Mouse (Mus musculus) heart, postnatal 10 days (tissue): Measurements from ENCODE around the gene Caly. TPM values are rescaled to one million over a fixed set of nuclear protein-coding genes. Genes with fewer than 3 reads are reported as not detected.
A peak's percentile ranks its signal among the peaks of the same experiment; 100 is the strongest.

Source experiments
- DNase-seq, 2 experiments: peaks; one replicate each; pipeline ENCODE4 v3.0.0; 2021
- intact Hi-C: fragments of 180-260 bp; cut with DNase I; formaldehyde crosslinking; loops from one replicate; pipeline ENCODE4 v1.15.1; 2025
- total RNA-seq, 2 experiments: library from RNA; stranded (reverse); gene quantifications; 2 replicates each; pipeline ENCODE4 v1.2.3; 2021

Gene Caly
- under 1 TPM in 1 of 2 experiments, not detected in 1; 0.25 TPM for total RNA-seq

- peak in 1 of 2 experiments; percentile 40 for DNase-seq
- intact Hi-C loops, result no loop called here
Observed at GRCm38 (mm10) chr7:140082242-140082678, at the start of gene Caly. Gene Caly (minus strand): TSS chr7:140082548.

- DNase-seq, result no peak
- intact Hi-C loops, result no loop called here
Observed at GRCm38 (mm10) chr7:140127911-140128310, 45.6 kb upstream of the Caly start.

- DNase-seq, result no peak
- intact Hi-C loops, result no loop called here
Observed at GRCm38 (mm10) chr7:140126934-140127333, 44.6 kb upstream of the Caly start.

GRCm38 (mm10) chr7:140126022-140126350, 43.6 kb upstream of the Caly start:
- no peak for DNase-seq

GRCm38 (mm10) chr7:140125278-140126021, 43.1 kb upstream of the Caly start:
- peak; percentile 94 for DNase-seq
- intact Hi-C loops, result no loop called here

More at GRCm38 (mm10) chr7:140126022-140126350, 43.6 kb upstream of the Caly start:
- intact Hi-C loops, result no loop called here

- DNase-seq, result no peak
- intact Hi-C loops, result no loop called here
Observed at GRCm38 (mm10) chr7:140124382-140124781, 42.0 kb upstream of the Caly start.

GRCm38 (mm10) chr7:140122765-140123164, 40.4 kb upstream of the Caly start:
- DNase-seq, result no peak

GRCm38 (mm10) chr7:140121338-140121910, 39.1 kb upstream of the Caly start:
- intact Hi-C loops, result no loop called here

More at GRCm38 (mm10) chr7:140122765-140123164, 40.4 kb upstream of the Caly start:
- intact Hi-C loops, result no loop called here

GRCm38 (mm10) chr7:140120484-140120883, 38.1 kb upstream of the Caly start:
- no peak for DNase-seq
- intact Hi-C loops, result no loop called here

More at GRCm38 (mm10) chr7:140121338-140121910, 39.1 kb upstream of the Caly start:
- no peak for DNase-seq

GRCm38 (mm10) chr7:140116329-140117054, 34.1 kb upstream of the Caly start, which contains the start of gene Echs1:
Gene Echs1 (minus strand): TSS chr7:140116476.
- peak; percentile 93 to 94 for DNase-seq
- intact Hi-C loops, result no loop called here

GRCm38 (mm10) chr7:140115583-140116328, 33.4 kb upstream of the Caly start, which contains the start of gene Paox:
Gene Paox (plus strand): TSS chr7:140115799.
- intact Hi-C loops, result no loop called here
- peak; percentile 77 for DNase-seq

- intact Hi-C loops, result no loop called here
Observed at GRCm38 (mm10) chr7:140111943-140112342, 29.6 kb upstream of the Caly start.

GRCm38 (mm10) chr7:140104009-140104408, 21.7 kb upstream of the Caly start:
- intact Hi-C loops, result no loop called here
- DNase-seq, result no peak

More at GRCm38 (mm10) chr7:140111943-140112342, 29.6 kb upstream of the Caly start:
- no peak for DNase-seq

- intact Hi-C loops, result no loop called here
- peak; percentile 92 to 93 for DNase-seq
Observed at GRCm38 (mm10) chr7:140101993-140102860, 19.9 kb upstream of the Caly start, which contains the start of gene Fuom. Gene Fuom (minus strand): TSS chr7:140102441.

GRCm38 (mm10) chr7:140101498-140101897, 19.1 kb upstream of the Caly start:
- peak in 1 of 2 experiments; percentile 24 for DNase-seq
- intact Hi-C loops, result no loop called here

GRCm38 (mm10) chr7:140098466-140098865, 16.1 kb upstream of the Caly start:
- DNase-seq, result no peak

GRCm38 (mm10) chr7:140096055-140096454, 13.7 kb upstream of the Caly start:
- intact Hi-C loops, result no loop called here
- no peak for DNase-seq

More at GRCm38 (mm10) chr7:140098466-140098865, 16.1 kb upstream of the Caly start:
- intact Hi-C loops, result no loop called here

- intact Hi-C loops, result no loop called here
- no peak for DNase-seq
Observed at GRCm38 (mm10) chr7:140095556-140095955, 13.2 kb upstream of the Caly start.

GRCm38 (mm10) chr7:140094954-140095353, 12.6 kb upstream of the Caly start:
- intact Hi-C loops, result no loop called here
- DNase-seq, result no peak
